Mouse (Mus musculus) spleen, adult 2 months (tissue): ENCODE measurements around the gene Glmn.

Experiments used
- CTCF ChIP-seq: fragments of 200-500 bp; IDR thresholded peaks from 2 replicates; pipeline ENCODE4 v1.5.1; 2011; ENCODE audit warnings: mild to moderate bottlenecking, inconsistent platforms; ENCODE audit not compliant: insufficient read depth, insufficient read length, insufficient replicate concordance; ENCODE audit errors: extremely low read depth
- POLR2A ChIP-seq: fragments of 200-500 bp; IDR thresholded peaks from 2 replicates; pipeline ENCODE4 v1.6.1; 2011; ENCODE audit warnings: low read depth, low read length, inconsistent platforms

- TF ChIP-seq POLR2A = no peak
- no peak for TF ChIP-seq CTCF
Measured at GRCm38 (mm10) chr5:107521897-107522296, 75.8 kb downstream of the Glmn start.
